Mouse (Mus musculus) cortical plate, adult 2 months (tissue): ENCODE data around the gene Cyp1b1.

Experiments used
- CTCF ChIP-seq: fragments of 200-500 bp; IDR thresholded peaks from 2 replicates; pipeline ENCODE4 v1.5.1; 2011; ENCODE audit warnings: mild to moderate bottlenecking, control low read depth, low read length; ENCODE audit not compliant: insufficient read depth; ENCODE audit errors: extremely low read depth
- POLR2A ChIP-seq: fragments of 200-500 bp; IDR thresholded peaks from 2 replicates; pipeline ENCODE4 v1.6.1; 2011; ENCODE audit warnings: mild to moderate bottlenecking, low read length, control low read depth; ENCODE audit not compliant: insufficient read depth; ENCODE audit errors: extremely low read depth

DNA sequence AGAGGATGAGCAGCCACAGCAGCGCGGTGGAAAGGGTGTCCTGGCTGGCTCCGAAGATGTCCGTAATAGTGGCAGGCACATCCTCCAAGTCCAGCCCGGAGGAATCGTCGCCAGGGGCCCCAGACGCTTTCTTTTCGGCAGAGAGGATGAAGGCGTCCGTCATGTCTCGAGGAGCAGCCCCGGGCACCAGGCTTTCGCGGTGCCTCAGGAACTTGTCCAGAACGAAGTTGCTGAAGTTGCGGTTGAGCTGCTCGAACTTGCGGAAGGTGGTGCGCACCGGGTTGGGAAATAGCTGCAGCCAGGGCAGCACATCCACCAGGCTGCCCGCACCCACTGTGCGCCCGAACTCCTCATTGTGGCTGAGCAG is 1.6 kb downstream of the Cyp1b1 start:
- TF ChIP-seq CTCF = no peak
- TF ChIP-seq POLR2A = no peak
